ENCODE assay signal across 7 mouse cellular contexts in the genomic region with DNA sequence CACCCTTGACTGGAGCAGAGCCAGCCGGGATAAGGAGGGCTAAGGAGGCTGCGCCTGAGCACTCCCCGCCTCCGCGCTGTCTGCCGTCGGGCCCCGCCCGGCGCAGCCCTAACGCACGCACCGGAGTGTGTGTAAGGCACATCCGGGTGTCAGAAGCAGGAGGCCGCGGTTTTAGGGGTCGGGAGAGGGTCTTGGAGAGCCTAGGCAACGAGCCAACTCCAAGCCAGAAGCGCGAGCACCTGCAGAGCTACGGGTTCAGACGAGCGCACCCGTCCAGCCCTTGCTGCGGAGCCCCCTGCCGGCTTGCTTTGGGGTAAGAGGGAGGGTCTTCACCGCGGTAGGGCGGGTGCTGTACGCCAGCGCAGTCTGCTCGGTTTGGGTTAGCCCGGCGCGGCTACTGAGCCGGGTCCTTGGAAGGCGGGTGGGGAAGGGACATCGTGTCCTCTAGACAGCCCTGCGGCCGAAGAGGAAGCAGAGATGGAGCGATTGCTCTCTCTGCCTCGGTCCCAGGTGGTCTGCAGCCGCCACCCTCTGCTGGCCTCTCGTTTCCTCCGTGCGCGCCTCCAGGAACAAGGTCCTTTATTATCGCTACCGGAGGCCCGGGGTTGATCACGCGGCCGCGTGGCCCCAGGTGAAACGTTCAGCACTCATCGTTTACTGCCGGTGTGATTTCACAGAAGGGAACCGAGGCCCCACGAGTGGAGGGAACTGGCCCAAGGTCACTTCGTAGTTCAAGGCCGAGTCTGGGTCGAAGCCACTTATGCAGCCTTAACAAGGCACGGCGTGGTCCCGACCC. TPM values are rescaled to one million over a fixed set of nuclear protein-coding genes. Genes with fewer than 3 reads are reported as not detected.
DNase-seq lines count a peak whose midpoint lies in the region; ATAC-seq and TF ChIP-seq lines count a peak whose summit lies in the region.

No protein-coding gene starts in this region.

- peak overlapping the region; percentile 64 for H3K4me3 ChIP-seq in intestine, postnatal 0 days (ENCODE audit: low read depth, low read length)

- peak; percentile 79 for ATAC-seq in intestine, postnatal 0 days

- H3K4me1 ChIP-seq in intestine, postnatal 0 days (replicated peaks; ENCODE audit: control insufficient read depth, insufficient read depth, low read length) = peaks cover 5% of the 10 kb centered on the region

- H3K36me3 ChIP-seq in intestine, postnatal 0 days (ENCODE audit: control insufficient read depth, insufficient read depth) = no peaks in the 10 kb centered on the region

- peak overlapping the region; percentile 79 for H3K9ac ChIP-seq in intestine, postnatal 0 days (ENCODE audit: low read depth, low read length)

- H3K27ac ChIP-seq in intestine, postnatal 0 days (ENCODE audit: low read depth, low read length) = peak overlapping the region; percentile 99

- under 1% methylated on average over 65 of the region's 65 CpGs for WGBS in intestine, postnatal 0 days

- peak; percentile 89 for DNase-seq in ZHBTc4 (ENCODE audit: low read depth, low spot score)
- DNase-seq in cerebellum, adult 9-10 months = peak; percentile 87
- peak; percentile 82 to 83 for DNase-seq in frontal cortex, postnatal 10 days (ENCODE audit: low spot score in 2 of 2)
- peak; percentile 80 for DNase-seq in left cerebral cortex, postnatal 4 days
- DNase-seq in mesoderm, embryonic 11.5 days (ENCODE audit: low read depth, low spot score) = peak; percentile 63
- DNase-seq in spleen, adult 12 weeks (ENCODE audit: low spot score) = peak; percentile 25

- no peaks in the 10 kb centered on the region for H3K27me3 ChIP-seq in intestine, postnatal 0 days (replicated peaks; ENCODE audit: control insufficient read depth, insufficient read depth, low read length)

- H3K4me2 ChIP-seq in intestine, postnatal 0 days (replicated peaks; ENCODE audit: low read depth) = peak overlapping the region; percentile 91

- peak; percentile 48 for TF ChIP-seq CTCF in intestine, postnatal 0 days (IDR thresholded peaks at IDR 0.05; ENCODE audit: low read depth)

- no peaks in the 10 kb centered on the region for H3K9me3 ChIP-seq in intestine, postnatal 0 days (ENCODE audit: control insufficient read depth)

- intact Hi-C loops in left cerebral cortex, postnatal 4 days (cut with DNase I) = no loop called here

RNA-seq across cellular contexts. Expression of gene Bdh1, which starts 6.8 kb away (rescaled TPM):
- 327 and 338 TPM in 2 replicates for polyA plus RNA-seq in intestine, postnatal 0 days (2015; fragmentation: Nextera tagmentation; extraction: Ambion mirVana)
- 100 to 1,000 TPM; 259 to 272 TPM for total RNA-seq in left cerebral cortex, postnatal 4 days (2021)

Comparison
In these comparisons a context has a peak if more than half of its experiments do, and no peak if none do; other contexts are left out.
1. Peak in every context shown above with its lines: DNase-seq, ATAC-seq, H3K4me3 ChIP-seq and H3K27ac ChIP-seq.
2. DNase-seq: peak in every context shown above with its lines; median percentile 89 in ZHBTc4; 87 in cerebellum, adult 9-10 months; 82 in frontal cortex, postnatal 10 days; 80 in left cerebral cortex, postnatal 4 days; 63 in mesoderm, embryonic 11.5 days; 25 in spleen, adult 12 weeks.